Mouse (Mus musculus) neural tube, embryonic 13.5 days (tissue): Measurements from ENCODE around the gene St8sia4. TPM values are rescaled to one million over a fixed set of nuclear protein-coding genes. Genes with fewer than 3 reads are reported as not detected.

Experiments used
- ATAC-seq: fragments of 200-750 bp; cut with Nextera tagmentation; 2 replicates; pipeline ENCODE4 v1.8.0; 2017; ENCODE audit warnings: low read depth, mild to moderate bottlenecking, moderate TSS enrichment, moderate library complexity
- H3K27ac ChIP-seq: fragments of 300-500 bp; sonication (generic); replicated peaks from 2 replicates; pipeline ENCODE4 v1.5.1; 2015; ENCODE audit warnings: moderate library complexity, mild to moderate bottlenecking, inconsistent platforms
- H3K27me3 ChIP-seq: fragments of 300-500 bp; sonication (generic); 2 replicates; pipeline ENCODE4 v1.6.1; 2015; ENCODE audit warnings: mild to moderate bottlenecking, inconsistent platforms
- H3K36me3 ChIP-seq: fragments of 300-500 bp; sonication (generic); 2 replicates; pipeline ENCODE4 v1.6.1; 2015; ENCODE audit warnings: mild to moderate bottlenecking, inconsistent platforms
- H3K4me1 ChIP-seq: fragments of 300-500 bp; sonication (generic); replicated peaks from 2 replicates; pipeline ENCODE4 v1.6.1; 2015; ENCODE audit warnings: inconsistent platforms
- H3K4me2 ChIP-seq: fragments of 300-500 bp; sonication (generic); 2 replicates; pipeline ENCODE4 v1.6.1; 2015; ENCODE audit warnings: inconsistent platforms, mild to moderate bottlenecking, moderate library complexity
- H3K4me3 ChIP-seq: fragments of 300-500 bp; sonication (generic); 2 replicates; pipeline ENCODE4 v1.5.1; 2015; ENCODE audit warnings: mild to moderate bottlenecking, inconsistent platforms
- H3K9ac ChIP-seq: fragments of 300-500 bp; sonication (generic); 2 replicates; pipeline ENCODE4 v1.6.1; 2015; ENCODE audit warnings: moderate library complexity, mild to moderate bottlenecking, inconsistent platforms
- H3K9me3 ChIP-seq: fragments of 300-500 bp; sonication (generic); 2 replicates; pipeline ENCODE4 v1.6.1; 2016; ENCODE audit warnings: inconsistent platforms
- WGBS: fragments of 180-500 bp; shearing (Covaris S2); methylation state at CpG from one replicate; pipeline ENCODE4 v1.1.7; 2015; 5-methylcytosine and 5-hydroxymethylcytosine counted together
- polyA plus RNA-seq: library from polyadenylated mRNA; unstranded; fragments of >200 nt; fragmentation: Nextera tagmentation; extraction: Ambion mirVana; gene quantifications from 2 replicates; pipeline ENCODE4 v1.2.1, GENCODE M21; 2015

The St8sia4 gene
- 27.5 and 32.3 TPM in 2 replicates for polyA plus RNA-seq

- peak within 1 kb of the TSS; percentile 84 for H3K27ac ChIP-seq
- no peaks in the 10 kb centered on the region for H3K36me3 ChIP-seq
- peak within 1 kb of the TSS; percentile 80 for H3K4me2 ChIP-seq
- under 1% methylated on average over 52 of the region's 52 CpGs for WGBS
- H3K4me1 ChIP-seq: peaks cover 29% of the 10 kb centered on the region
- peak within 1 kb of the TSS; percentile 75 for H3K9ac ChIP-seq
- H3K9me3 ChIP-seq: no peaks in the 10 kb centered on the region
- ATAC-seq: peak; percentile 98
- no peaks in the 10 kb centered on the region for H3K27me3 ChIP-seq
- H3K4me3 ChIP-seq: peak within 1 kb of the TSS; percentile 65
Observed at GRCm38 (mm10) chr1:95667435-95668252, at the start of gene St8sia4. Gene St8sia4 (minus strand): TSS chr1:95667571.

GRCm38 (mm10) chr1:95709181-95709580 lies 41.8 kb upstream of the St8sia4 start:
- Histone ChIP-seq H3K4me1 (no peaks in the 10 kb centered on the region), H3K27me3 (no peaks in the 10 kb centered on the region)
- no peak for ATAC-seq

GRCm38 (mm10) chr1:95699903-95700302 lies 32.5 kb upstream of the St8sia4 start:
- Histone ChIP-seq H3K4me2 (no peak overlapping the region), H3K4me1 (no peaks in the 10 kb centered on the region), H3K9me3 (no peaks in the 10 kb centered on the region), H3K4me3 (no peak overlapping the region), H3K36me3 (no peaks in the 10 kb centered on the region), H3K9ac (no peak overlapping the region), H3K27me3 (no peaks in the 10 kb centered on the region), H3K27ac (no peak overlapping the region)
- no peak for ATAC-seq

More at GRCm38 (mm10) chr1:95709181-95709580, 41.8 kb upstream of the St8sia4 start:
- Histone ChIP-seq H3K27ac (no peak overlapping the region), H3K9me3 (no peaks in the 10 kb centered on the region), H3K4me3 (no peak overlapping the region), H3K36me3 (no peaks in the 10 kb centered on the region), H3K4me2 (no peak overlapping the region), H3K9ac (no peak overlapping the region)
- 77% methylated on average over 3 of the region's 3 CpGs for WGBS

- Histone ChIP-seq H3K4me3 (no peak overlapping the region), H3K27ac (no peak overlapping the region), H3K27me3 (no peaks in the 10 kb centered on the region), H3K9me3 (no peaks in the 10 kb centered on the region), H3K4me1 (peaks cover under 1% of the 10 kb centered on the region; the same call in 1 of the 2 replicates), H3K9ac (no peak overlapping the region), H3K36me3 (no peaks in the 10 kb centered on the region), H3K4me2 (no peak overlapping the region)
- ATAC-seq: no peak
- 83% methylated on average over 3 of the region's 3 CpGs for WGBS
Observed at GRCm38 (mm10) chr1:95674052-95674451, 6.7 kb upstream of the St8sia4 start.

GRCm38 (mm10) chr1:95668253-95668805 lies 958 bp upstream of the St8sia4 start:
- Histone ChIP-seq H3K4me2 (peak overlapping the region; percentile 80), H3K27me3 (no peaks in the 10 kb centered on the region), H3K4me1 (peaks cover 25% of the 10 kb centered on the region), H3K9ac (peak overlapping the region; percentile 75), H3K36me3 (no peaks in the 10 kb centered on the region), H3K4me3 (peak overlapping the region; percentile 65), H3K9me3 (no peaks in the 10 kb centered on the region), H3K27ac (peak overlapping the region; percentile 84)
- no peak for ATAC-seq
- 12% methylated on average over 6 of the region's 6 CpGs for WGBS

GRCm38 (mm10) chr1:95666541-95667320 lies 640 bp downstream of the St8sia4 start:
- ATAC-seq: peak; percentile 19; the same call in 1 of the 2 replicates
- H3K4me2 ChIP-seq: peak overlapping the region; percentile 80
- H3K9ac ChIP-seq: peak overlapping the region; percentile 75
- no peaks in the 10 kb centered on the region for H3K36me3 ChIP-seq
- WGBS: under 1% methylated on average over 14 of the region's 14 CpGs
- H3K9me3 ChIP-seq: no peaks in the 10 kb centered on the region
- no peaks in the 10 kb centered on the region for H3K27me3 ChIP-seq
- H3K27ac ChIP-seq: peak overlapping the region; percentile 84
- peak overlapping the region; percentile 65 for H3K4me3 ChIP-seq
- peaks cover 33% of the 10 kb centered on the region for H3K4me1 ChIP-seq

- H3K4me3 ChIP-seq: peak overlapping the region; percentile 65
- peak overlapping the region; percentile 84 for H3K27ac ChIP-seq
- peak overlapping the region; percentile 80 for H3K4me2 ChIP-seq
- under 1% methylated on average over 17 of the region's 17 CpGs for WGBS
- peaks cover 38% of the 10 kb centered on the region for H3K4me1 ChIP-seq
- no peaks in the 10 kb centered on the region for H3K36me3 ChIP-seq
- H3K9me3 ChIP-seq: no peaks in the 10 kb centered on the region
- H3K27me3 ChIP-seq: no peaks in the 10 kb centered on the region
- peak overlapping the region; percentile 75 for H3K9ac ChIP-seq
- ATAC-seq: no peak
Observed at GRCm38 (mm10) chr1:95665951-95666484, 1.4 kb downstream of the St8sia4 start.

GRCm38 (mm10) chr1:95664969-95665702 lies 2.2 kb downstream of the St8sia4 start:
- Histone ChIP-seq H3K36me3 (no peaks in the 10 kb centered on the region), H3K4me2 (peak overlapping the region; percentile 80), H3K9me3 (no peaks in the 10 kb centered on the region), H3K4me1 (peaks cover 38% of the 10 kb centered on the region), H3K27ac (peak overlapping the region; percentile 84), H3K4me3 (peak overlapping the region; percentile 65), H3K9ac (peak overlapping the region; percentile 75), H3K27me3 (no peaks in the 10 kb centered on the region)
- peak; percentile 42 for ATAC-seq
- WGBS: 12% methylated on average over 22 of the region's 22 CpGs

- peak overlapping the region; percentile 80 for H3K4me2 ChIP-seq
- 27% methylated on average over 4 of the region's 4 CpGs for WGBS
- H3K27me3 ChIP-seq: no peaks in the 10 kb centered on the region
- ATAC-seq: no peak
- no peaks in the 10 kb centered on the region for H3K36me3 ChIP-seq
- peaks cover 38% of the 10 kb centered on the region for H3K4me1 ChIP-seq
- peak overlapping the region; percentile 75 for H3K9ac ChIP-seq
- H3K9me3 ChIP-seq: no peaks in the 10 kb centered on the region
- H3K27ac ChIP-seq: peak overlapping the region; percentile 84; the same call in 1 of the 2 replicates
- H3K4me3 ChIP-seq: peak overlapping the region; percentile 65
Observed at GRCm38 (mm10) chr1:95664321-95664825, 3.0 kb downstream of the St8sia4 start.

GRCm38 (mm10) chr1:95657051-95657668 lies 10.2 kb downstream of the St8sia4 start:
- Histone ChIP-seq H3K27me3 (no peaks in the 10 kb centered on the region), H3K36me3 (peaks cover 14% of the 10 kb centered on the region; the same call in 1 of the 2 replicates), H3K9me3 (no peaks in the 10 kb centered on the region), H3K9ac (no peak overlapping the region), H3K4me2 (no peak overlapping the region), H3K4me3 (no peak overlapping the region), H3K4me1 (0 out of 2 replicates have a peak, but pooled peaks cover 8% of the 10 kb centered on the region), H3K27ac (no peak overlapping the region)
- 80% methylated on average over 5 of the region's 5 CpGs for WGBS
- ATAC-seq: no peak

- Histone ChIP-seq H3K4me1 (no peaks in the 10 kb centered on the region), H3K4me3 (no peak overlapping the region), H3K27me3 (no peaks in the 10 kb centered on the region), H3K9ac (no peak overlapping the region), H3K4me2 (no peak overlapping the region), H3K36me3 (peaks cover 20% of the 10 kb centered on the region), H3K9me3 (no peaks in the 10 kb centered on the region), H3K27ac (no peak overlapping the region)
- ATAC-seq: no peak
- WGBS: 88% methylated on average over 9 of the region's 9 CpGs
Observed at GRCm38 (mm10) chr1:95655564-95655963, 11.8 kb downstream of the St8sia4 start.
